Mouse (Mus musculus) lung, adult 2 months (tissue): Measurements from ENCODE around the gene Zxdc.

ENCODE experiments used
- CTCF ChIP-seq: fragments of 200-500 bp; IDR thresholded peaks from 2 replicates; pipeline ENCODE4 v1.5.1; 2011; ENCODE audit warnings: mild to moderate bottlenecking, low read length, control low read depth; ENCODE audit not compliant: insufficient read depth
- POLR2A ChIP-seq: fragments of 200-500 bp; IDR thresholded peaks from 2 replicates; pipeline ENCODE4 v1.6.1; 2011; ENCODE audit warnings: low read depth, mild to moderate bottlenecking, control low read depth, low read length, borderline replicate concordance; ENCODE audit errors: extremely low read depth

DNA sequence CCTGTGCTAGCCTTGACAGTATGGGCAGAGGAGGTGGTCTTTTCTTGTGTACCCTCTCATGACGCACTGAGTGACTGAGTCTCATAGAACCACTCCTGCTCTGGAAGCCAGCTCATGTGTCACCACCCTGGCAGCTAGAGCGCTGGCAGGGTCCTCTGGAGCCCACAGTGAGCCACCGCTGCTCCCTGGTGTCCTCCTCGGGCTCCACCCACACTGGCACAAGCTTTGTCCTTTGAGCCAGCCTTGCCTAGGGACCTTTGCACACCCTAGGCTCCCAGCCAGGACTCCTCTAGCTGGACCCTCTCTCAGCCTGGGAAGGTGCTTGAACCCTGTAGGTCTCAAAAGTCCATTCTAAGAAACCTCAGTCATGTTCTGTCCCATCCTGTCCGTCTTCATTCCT is 81.4 kb downstream of the Zxdc start:
- TF ChIP-seq CTCF = no peak
- no peak for TF ChIP-seq POLR2A
